Mouse (Mus musculus) R1 (cell line): ENCODE measurements at regions not wholly inside any gene's neighbourhood (a gene's known extent, or its start where the extent isn't known, plus 50 kb on each side); places are given as distances from the start of the nearest gene placed in this dataset.
A peak's percentile ranks its signal among the peaks of the same experiment; 100 is the strongest.
"Not testable (repeated sequence)": the region's sequence is repeated elsewhere in the genome, so short reads cannot be mapped to it uniquely, and the experiment has no call there.

Experiments
- DNase-seq: peaks from one replicate; pipeline ENCODE4 v3.0.0-alpha.2; 2018; ENCODE audit warnings: low read depth, low spot score

DNA sequence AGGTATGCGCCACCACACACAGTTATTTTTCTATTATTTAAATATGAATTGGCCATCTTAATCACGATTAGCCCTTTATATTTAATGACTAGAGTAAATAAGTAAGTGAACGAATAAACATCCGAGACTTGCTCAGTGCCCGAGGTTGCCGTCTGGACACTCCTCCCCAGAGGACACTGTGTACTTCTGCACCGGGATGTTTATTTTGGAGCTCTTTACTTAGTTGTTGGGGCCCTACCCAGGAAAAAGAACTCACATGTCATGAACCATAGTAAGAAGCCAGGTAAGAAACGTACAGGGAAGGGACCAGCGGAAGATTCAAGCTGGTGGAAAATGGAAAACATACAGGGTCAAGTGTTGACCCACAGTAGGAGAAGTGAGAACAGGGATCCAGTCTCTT lies 89.0 kb downstream of the Akr1d1 start:
- DNase-seq, result no peak

DNA sequence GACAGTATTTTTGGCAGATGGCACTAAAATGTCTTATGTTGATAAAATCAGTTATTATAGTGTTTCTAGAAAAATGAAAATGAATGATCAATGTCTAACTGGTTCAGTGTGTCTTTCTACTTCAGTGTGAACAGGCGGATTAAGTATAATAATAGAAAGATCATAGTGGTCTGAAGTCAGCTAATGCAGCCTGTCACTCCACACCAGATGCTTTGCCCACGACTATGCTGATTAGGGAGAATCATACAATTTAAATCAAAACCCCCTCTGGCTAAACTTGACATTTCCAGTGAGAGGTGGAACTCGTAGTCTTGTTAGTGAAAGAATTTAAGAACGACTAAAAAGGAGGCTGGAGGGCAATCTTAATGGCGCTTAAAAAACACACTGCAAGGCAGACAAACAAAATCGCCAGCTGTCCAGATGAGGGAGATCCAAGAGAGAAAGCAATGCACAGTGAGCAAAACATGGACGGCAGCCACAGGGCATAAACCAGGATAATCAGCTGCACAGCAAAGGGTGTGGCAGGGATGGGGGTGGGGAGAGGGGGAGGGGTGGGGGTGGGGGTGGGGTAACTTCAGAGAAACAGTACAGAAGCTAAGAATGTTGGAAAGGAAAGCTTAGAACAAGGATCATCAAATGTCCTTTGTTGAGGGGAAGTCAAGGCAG lies 91.5 kb downstream of the Akr1d1 start:
- peak; percentile 51 for DNase-seq

DNA sequence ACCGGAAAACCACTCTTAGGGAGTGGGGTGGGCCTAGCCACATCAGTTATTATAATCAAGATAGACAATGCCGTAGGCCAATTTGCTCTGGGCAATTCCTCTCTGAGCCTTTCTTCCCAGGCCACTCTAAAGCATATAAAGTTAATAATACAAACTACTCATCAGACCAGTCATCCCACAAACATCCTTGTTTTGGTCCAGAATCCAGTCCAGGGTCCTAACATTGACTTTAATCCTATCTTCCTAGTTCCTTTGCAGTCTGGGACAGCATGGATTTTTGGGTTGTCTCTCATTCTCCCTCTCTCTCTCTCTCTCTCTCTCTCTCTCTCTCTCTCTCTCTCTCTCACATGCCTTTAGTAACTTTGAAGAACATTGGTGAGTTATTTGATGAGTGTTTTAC lies 92.3 kb downstream of the Akr1d1 start:
- no peak for DNase-seq

DNA sequence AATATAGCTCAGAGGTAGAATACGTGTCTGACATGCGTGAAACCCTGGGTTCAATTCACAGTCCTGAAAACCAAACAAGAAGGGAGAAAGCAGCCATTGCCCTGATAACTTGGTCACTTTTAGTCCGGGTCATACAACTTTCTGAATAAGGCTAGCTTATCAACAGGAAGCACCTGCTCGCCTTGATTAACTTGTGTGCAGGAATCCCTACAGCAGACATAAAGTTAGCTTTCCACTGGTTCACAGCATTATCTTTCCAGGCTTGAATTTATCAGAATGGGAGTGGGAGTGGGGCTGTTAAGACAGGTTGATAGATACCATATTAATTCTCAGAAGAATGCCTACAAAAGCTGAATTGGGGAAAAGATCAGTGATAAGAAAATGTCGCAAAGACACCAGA lies 97.2 kb downstream of the Akr1d1 start:
- DNase-seq, result no peak

DNA sequence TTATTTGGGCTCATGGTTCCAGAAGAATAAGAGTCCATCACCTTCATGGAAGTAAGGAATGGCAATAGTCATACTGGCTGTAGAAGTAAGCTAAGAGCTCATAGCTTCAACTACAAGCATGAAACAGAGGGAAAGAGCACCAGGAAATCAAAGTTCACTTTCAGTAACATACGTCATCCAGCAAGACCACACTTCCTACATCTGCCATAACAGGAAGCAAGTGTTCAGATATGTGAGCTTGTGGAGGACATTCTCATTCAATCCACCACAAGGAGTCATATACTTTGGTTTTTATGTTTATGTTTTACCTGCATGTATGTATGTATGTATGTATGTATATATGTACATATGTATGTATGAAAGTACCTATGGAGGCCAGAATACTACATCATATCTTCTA lies 104.0 kb downstream of the Akr1d1 start:
- DNase-seq, result no peak

DNA sequence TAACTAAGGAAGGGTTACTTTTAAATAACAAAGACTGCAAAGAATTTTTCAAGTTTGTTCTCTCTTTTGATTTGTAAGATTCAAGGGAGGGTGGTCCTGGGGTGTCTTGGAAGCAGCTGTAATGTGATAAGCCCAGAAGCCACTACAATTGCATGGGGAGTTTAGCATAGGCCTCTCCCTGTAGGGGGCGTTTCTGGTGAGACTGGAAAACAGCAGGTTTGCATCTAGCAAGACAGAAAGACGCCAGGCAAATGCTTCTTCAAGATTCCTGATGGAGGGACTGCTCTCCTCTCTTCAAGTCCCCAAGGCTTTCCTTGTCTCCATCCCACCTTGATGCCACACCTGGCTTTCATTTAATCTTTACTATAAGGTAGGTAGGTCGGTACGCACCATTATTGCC lies 112.1 kb downstream of the Akr1d1 start:
- DNase-seq, result peak; percentile 96

DNA sequence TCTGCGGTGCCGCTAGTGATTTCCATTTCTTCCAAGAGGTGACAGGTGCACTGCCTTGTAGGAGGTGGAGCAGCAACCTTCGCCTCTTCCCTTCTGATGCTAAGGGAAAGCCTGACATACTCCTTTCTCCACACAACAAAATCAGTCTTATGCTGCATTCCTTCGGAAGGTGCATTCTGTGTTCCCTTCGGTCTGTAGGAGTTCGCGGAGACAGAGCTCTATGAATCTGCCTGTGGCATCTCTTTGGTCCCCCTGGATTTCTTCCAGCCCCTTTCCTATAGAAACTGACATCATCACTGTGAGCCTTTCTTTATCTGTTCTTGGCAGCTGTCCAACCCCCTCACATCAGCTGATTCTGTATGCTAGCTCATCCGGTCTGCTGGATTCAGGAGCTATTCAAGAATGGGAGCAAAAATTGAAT lies 112.7 kb downstream of the Akr1d1 start:
- peak; percentile 81 for DNase-seq

DNA sequence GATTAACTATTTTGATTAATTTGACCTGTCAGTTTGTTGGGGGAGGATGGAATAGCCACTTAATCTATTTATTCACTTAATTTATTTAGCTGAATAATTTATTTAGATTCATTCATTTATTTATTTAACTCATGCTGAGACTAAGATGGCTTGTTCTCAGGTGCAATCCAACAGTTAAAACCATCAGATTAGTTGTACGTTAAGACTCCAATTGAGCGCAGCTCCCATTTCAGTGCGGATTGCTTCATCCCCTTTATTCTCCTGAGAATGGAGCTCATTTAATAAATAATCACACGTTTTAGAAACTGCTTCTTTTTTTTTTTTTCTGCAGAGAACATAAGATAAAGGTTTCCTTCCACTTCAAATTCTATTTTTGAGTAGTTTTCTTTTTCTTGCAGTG lies 113.2 kb downstream of the Akr1d1 start:
- DNase-seq, result no peak

DNA sequence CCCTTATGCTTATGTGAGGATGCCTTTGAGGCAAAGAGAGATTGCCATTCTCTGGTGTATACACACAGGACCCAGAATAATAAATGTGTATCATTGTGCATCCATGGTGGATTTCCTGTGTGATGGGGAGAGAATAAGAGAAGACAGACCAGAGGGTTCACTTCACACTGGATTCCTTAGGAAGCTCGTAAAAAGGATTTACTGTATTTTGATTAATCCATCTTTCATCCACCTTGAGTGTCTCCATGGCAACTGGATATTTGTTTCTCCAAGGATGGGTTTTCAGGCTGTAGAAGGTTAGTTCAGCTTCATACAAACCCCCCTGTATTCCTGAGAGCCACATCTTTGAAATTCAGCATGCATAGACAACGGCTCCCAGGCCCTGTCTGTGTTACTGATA lies 113.7 kb downstream of the Akr1d1 start:
- no peak for DNase-seq

DNA sequence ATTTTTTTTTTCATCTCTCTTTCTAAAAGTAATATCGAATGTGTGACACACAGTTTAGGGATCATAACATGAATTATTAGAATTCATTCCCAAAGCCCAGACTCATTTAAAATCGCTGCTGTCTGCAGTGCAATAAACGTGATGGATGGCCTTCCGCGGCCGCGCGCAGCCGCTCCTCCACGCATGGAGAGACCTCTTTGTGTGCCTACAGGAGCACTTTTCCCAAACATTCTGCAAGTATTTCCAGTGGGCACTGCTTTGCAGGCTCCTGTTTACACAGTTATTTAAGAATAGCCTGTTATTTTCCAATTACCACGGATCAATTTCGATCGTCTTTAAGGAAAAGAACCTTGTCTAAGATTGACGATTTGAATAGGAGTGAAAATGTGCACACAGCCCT lies 115.6 kb downstream of the Akr1d1 start:
- no peak for DNase-seq

DNA sequence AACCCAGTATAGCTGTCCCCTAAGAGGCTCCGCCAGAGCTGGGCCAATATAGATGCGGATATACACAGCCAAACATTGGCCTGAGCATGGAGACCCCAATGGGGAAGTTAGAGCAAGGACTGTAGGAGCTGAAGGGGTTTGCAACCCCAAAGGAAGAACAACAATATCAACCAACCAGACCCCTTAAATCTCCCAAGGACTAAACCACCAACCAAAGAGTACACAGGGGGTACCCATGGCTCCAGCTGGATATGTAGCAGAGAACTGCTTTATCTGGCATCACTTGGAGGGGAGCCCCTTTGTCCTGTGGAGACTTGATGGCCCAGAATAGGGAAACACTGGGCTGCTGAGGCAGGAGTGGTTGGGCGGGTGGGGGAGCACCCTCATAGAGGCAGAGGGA lies 127.3 kb downstream of the Akr1d1 start:
- DNase-seq, result not testable (repeated sequence)

DNA sequence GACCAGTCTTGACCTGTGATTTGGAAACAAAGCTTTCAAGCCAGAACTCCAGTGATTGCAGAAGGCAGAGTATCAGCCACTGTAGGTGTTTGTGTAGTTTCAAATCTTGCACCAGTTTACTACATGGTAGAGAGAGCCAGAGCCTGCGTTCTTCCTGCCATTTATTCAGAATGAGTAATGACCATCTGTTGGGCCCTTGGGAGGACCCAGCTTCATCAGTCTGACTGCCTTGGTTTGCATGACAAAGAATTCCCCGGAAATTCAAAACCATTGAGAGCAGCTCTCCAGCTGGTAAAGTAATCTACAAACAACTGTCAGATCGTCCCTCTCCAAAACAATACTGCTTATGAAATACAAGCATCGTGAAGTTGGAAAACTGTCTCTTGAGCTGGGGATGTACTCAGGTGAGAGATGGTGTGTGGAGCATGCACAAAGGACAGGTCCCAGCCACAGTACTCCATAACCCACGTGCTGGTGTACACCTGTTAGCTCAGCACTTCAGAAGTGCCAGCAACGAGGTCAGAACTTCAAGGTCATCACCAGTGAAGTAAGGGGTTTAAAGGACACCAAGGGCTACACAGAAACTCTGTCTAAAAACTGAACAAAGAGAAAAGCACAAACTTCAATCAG lies 128.2 kb downstream of the Akr1d1 start:
- peak; percentile 98 for DNase-seq

DNA sequence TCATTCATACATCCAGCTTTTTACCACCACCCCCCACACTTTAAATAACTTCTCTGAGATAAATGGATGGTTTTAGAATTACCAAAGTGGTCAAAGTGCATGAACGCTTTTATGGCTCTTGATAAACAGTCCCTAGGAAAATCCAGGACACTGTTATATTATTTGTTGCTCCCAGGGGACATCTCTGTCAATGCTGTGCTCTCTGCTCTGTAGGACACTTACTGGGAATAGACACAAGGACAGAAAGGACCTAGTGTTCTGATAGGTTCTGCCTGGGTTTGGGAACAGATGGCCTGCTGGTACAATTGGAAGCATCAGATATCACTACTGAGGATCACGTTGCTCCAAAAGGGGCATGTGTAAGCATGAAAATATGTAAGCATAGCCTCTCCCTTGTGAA lies 132.8 kb downstream of the Akr1d1 start:
- no peak for DNase-seq

DNA sequence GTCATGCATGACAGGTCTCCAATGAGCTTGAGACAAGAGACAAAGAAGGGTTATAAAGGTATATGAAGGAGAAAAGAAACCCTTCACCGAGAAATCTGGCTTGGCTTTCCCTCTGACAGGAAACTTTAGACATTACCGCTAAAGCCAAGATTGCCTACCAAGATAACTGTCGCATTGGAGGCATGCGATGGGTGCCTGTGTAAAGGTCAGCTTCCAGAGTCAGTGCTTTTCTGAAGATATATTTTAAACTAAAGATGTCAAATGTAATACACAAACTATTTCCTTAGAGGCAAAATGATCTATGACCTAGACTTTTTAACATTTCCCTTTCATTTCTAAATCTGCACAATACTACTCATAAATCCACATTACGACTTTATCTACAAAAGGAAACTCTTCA lies 135.6 kb downstream of the Akr1d1 start:
- no peak for DNase-seq

DNA sequence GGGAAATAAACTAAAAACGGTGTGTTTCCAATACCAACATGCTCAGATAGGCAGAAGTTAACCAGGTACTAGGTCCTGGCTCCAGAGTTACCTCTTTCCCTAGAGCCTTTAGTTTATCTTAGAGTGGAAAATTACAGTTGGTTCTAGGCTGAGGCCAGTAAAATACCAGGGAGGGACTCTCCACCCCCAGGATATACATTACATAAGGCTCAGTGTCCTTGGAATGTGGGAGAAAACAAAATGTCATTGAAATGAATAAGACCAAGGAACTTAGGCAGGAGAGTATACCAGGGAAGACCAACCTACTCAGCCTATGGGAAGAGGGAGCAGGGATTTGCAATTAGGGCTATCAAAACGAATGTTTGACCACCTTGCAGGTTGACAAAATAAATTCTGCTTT lies 139.4 kb downstream of the Akr1d1 start:
- DNase-seq, result peak; percentile 68

DNA sequence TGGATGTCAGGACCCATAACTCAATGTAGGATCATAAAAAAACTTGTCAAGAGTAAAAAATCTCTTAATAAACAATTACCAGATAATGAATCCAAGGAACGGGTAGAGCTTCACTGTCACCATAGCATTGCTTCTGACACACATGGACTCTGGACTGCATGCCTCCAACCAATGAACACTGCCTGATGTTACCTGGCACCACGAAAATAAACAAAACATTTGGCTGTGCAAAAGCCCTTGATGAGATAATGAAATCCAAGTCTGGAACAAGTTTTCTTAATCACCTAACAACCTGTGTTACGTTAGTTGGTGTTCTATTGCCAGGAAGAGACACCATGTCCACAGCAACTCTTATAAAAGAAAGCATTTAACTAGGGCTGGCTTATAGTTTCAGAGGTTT lies 140.7 kb downstream of the Akr1d1 start:
- no peak for DNase-seq

DNA sequence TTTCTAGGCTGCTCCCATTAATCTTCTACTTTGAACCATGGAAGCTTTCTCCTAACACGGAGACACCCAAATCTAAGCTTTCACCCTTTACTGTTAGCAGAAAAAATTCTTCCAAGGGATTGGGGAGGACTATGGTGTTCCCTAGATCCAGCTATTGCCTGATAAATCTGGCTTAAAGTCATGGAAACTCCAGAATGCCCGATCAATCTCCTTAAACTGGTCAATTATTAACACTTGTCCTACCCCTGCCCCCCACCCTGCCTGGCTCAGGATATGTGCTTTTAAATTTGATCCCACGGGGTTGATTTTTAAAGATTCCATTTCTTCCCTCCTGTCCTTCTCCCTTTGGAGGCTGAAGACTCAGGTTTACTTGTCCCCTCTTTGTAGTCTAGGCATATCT lies 149.9 kb downstream of the Akr1d1 start:
- DNase-seq, result no peak

DNA sequence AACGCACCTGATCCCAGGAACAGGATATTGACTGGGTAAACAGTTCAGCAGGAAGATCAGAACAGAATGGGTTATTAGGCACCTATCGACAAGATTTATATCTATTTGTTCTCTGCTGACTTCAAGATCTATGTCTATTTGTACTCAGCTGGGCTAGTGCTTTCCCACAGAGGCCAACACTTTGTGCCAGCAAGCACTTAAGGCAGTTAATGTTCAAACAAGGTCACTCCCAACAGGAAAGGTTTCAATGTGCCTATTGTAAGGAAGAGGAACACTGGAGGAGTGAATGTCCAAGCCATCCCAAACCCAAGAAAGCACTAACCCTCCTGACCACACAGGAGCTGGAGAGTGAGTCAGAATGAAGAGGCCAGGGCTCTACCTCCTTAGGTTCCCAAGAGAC lies 151.4 kb downstream of the Akr1d1 start:
- not testable (repeated sequence) for DNase-seq

DNA sequence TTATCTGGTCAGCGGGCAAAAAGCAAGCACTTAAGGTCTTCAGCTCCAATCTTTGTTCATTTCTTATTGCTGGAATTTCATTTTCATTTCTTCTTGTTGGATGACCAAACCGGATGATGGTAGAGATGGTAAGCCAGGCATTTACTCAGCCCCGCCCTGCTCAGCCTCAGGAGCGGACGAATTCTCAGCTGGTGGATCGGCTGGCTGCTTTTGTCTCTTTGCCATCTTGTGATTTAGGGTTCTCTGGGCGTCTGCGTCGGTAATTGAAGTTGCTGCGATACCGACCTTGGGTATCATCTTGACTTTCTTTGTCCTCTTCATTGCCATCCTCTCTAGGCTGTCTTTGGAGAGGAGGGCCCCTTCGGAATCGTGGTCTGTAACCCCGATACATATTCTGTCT lies 156.1 kb downstream of the Akr1d1 start:
- DNase-seq, result peak; percentile 77

DNA sequence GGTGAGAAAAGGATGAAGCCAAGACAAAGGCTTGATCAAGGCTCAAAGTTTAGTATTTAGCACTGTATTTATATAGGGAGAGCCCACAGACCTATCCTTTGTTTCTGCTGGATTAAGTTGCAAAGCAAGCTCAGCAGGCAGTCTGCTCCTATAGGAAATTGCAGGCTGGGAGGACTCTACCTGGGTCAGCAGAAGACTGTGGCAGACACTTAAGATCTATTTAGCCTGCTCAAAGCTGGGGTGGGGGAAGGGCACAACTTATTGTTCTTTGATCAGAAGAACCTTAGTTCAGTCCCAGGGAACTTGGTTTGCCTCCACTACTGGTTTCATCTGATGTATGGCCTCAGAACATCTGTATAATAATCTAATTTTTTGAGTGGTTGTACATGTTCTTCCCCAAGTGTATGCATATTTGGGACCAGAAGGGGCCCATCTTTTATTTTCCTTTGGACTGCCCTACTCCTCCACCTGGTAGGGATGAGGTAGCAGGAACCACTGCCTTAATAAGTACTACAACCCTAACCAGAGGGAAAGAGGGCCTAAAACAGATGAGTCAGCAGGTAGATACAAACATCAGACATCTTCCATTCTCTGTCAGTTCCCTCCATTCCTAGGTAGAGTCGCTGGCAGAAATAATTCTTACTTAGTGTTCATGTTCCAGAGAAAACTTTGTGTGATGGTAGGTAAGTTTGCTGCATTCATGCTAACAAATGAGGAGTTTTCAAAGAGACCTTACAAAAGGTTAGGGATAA lies 159.1 kb downstream of the Akr1d1 start:
- peak; percentile 96 for DNase-seq

DNA sequence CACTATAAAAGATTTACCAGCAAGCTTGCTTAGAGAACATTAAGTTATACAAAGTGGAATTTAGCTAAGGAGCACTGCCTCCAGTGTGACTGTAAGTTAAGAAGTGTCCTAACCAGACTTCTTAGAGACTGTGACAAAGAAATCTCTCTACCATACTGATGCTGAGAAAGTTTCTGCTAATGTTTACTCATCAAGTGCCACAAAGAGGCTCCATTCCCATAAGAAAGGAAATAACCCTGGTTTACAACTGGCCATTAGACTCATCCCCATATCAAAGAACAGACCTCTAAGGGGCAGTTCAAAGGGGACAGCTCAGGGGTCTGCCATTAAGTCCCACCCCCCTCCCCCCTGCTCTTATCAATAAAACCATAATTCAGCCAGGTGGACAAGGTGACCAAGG lies 159.7 kb downstream of the Akr1d1 start:
- DNase-seq, result peak; percentile 83

DNA sequence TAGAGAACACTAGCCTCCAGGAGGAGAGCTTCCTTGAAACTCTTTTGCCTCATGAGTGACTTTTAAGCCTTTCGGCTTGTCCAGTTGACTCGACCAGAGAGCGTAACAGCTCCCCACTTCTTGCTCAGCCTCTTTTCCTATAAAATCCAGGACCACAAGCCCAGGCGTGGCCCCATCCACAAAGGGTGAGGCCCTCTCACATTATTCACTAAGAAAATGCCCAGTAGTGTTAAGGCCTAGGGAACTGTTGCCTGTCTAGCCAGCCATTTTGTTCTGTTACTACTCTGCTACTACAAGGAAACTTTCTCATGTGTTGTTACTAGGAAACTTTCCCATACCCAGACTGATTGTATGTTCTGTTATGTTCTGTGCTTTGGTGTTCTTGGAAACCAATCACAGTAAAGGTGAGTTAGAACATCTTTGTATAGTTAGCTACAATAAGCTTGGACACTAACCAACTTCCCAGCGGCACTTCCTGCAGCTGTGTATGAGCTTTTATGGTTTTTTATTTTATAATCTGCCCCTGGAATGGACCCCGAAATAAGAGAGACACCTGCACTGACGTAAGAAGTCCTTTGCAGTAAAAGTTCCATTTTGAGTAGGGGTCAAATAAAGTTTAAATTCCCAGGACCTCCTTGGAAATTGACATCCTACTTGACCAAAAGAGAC lies 162.1 kb downstream of the Akr1d1 start:
- DNase-seq, result peak; percentile 72
